Mouse (Mus musculus): Measurements from ENCODE around the gene Cad. TPM values are rescaled to one million over a fixed set of nuclear protein-coding genes. Genes with fewer than 3 reads are reported as not detected.

Cad gene
- 10 to 100 TPM; 51.5 to 66.7 TPM for total RNA-seq (2023)

DNA sequence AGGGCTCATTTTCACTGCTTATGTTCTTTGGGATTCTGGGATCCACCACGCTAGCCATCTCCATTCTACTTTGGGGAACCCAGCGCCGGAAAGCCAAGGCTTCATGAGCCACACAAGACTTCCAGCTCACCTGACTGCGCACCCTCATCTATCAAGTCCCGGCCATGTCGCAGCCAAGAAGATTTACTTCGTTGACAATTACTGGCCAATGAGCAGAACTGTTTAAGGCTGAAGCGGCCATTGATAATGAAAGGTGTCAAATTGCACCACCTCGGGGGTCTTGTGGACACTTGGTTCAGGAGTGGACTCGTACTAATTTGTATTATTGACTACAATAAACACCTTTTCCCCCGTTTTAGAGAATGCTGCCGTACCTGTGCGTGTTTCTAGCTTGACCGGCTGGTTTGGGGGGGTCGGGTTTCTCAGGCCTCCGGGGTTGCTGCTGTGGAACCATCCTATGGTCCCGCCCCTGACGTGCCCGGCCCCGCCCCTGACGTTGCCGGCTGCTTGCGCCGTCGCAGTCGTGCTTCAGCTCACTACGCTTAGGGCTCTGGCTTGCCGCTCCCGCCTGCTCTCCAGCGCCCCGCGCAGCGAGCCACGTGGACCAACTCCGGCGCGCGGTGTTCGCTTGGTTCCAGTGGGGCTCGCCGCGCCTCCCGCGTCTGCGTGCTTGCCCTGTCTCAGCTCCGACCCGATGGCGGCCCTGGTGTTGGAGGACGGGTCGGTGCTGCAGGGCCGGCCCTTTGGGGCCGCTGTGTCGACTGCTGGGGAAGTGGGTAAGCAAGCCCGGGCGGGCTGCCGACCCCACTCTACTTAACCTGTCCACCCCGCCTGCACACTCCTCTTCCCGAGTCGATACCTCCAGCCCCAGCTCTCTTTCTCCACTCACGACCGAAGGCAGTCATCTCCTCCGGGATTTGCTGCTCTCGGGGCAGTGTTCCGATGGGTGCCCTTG is at the start of gene Cad:
Gene Cad, plus strand, starts transcription at position 520 of the 955 bp plus-strand sequence.

DNA sequence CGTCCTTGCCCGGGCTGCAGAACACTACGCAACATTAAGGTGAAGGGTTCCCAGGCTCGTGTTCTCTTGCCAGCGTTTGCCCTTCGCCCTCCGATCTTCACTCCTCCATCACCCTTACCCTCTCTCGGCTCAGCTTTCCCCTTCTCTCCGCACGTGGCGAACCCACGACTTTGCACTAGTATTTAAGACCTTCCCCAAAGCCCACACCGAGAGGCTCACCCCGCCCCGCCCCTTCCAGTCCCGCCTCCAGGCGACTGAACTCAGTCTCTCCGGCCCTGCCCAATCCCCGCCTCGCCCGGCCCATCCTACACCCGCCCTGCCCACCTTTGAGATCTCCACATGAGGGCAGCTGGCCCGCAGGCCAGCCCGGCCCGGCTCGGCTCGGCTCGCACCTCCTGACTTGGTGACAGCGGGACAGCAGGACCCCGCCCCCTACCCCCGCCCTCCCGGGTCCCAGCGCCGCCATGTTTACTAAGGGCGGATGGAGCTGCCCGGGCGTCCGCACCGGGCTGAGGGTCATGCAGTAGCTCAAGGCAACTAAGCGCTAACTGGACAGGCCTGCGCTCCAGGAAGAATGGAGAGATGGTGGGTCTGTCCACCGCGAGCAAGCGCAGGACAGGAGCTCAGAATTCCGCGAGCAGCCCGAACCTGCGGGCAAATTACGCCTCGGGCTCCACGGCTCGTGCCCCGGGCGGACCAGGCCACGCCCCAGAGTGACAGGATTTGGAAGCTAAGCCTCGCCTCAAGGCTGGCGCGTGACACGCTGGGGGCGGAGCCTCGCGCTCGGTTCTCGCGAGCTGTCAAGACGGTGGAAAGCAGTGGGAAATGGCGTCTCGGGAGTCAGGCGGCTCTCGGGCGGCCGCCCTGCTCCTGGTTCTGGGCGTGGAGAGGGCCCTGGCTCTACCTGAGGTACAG is 6.5 kb upstream of the Cad start, which contains the start of gene Atraid:
Gene Atraid, plus strand, starts transcription at position 465 of the 915 bp plus-strand sequence.

DNA sequence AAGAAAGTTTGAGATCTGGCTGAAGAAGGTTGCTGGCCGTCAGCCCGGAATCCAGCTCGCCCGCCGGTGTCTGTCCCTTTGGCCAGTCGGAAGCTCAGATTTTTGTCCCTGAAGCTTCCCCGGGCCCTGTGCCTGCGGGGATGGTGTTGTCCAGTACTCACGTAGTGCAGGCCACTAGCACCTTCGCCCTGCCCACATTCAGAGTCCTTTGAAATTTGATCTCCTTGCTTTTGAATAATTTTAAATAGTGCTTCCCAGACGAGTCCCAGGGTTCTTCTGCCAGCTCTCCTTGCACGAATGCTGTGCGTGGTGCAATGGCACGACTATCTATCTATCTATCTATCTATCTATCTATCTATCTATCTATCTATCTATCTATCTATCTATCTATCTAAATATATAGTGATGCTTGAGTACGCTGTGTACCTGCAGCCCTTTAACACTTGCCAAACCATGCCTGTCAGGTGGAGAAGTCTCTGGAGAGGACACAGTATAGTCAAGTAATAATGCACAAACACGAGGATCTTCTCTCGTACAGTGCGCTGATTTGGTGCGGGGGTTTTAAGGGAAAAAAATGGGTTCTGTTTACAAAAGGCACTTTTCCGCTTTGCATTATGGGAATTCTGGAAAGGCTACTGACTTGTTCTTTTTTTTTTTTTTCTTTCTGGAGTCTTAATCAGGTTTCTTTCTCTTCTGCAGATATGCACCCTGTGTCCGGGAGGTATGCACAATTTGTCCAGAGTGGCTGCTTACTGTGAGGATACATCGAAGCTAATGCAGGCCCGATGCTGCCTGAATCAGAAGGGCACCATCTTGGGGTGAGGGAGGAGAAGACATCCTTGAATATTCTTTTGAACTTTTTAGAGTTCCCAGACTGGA is 5.6 kb upstream of the Cad start, which contains the start of gene Slc5a6:
Gene Slc5a6, minus strand, starts transcription at position 162 of the 879 bp plus-strand sequence.

DNA sequence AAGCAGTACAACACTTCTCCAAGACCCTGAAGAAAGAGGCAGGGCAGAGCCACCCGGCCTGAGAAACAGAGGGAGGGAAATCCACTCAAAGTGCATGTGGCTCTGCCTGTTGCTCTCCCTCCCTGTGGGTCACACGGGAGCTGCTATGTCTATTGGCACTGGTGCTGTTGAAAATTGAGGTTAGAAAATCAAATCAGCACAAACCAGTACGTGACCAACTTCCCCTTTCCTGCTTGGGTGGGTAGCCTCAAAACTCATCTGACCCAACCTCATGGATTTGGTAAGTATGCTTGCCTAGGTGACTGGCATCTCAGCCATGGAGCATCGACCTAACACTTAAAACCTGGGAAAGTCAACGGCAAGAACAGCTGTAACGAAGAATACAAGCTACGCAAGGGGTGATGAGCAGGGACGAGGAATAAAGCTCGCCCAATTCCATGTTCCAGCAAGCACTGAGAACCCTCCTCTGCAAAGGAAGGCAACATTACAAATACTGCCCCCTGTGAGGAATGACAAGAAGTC is 51.3 kb downstream of the Cad start, which contains the start of gene Dnajc5g:
Gene Dnajc5g, plus strand, starts transcription at position 472 of the 522 bp plus-strand sequence.

DNA sequence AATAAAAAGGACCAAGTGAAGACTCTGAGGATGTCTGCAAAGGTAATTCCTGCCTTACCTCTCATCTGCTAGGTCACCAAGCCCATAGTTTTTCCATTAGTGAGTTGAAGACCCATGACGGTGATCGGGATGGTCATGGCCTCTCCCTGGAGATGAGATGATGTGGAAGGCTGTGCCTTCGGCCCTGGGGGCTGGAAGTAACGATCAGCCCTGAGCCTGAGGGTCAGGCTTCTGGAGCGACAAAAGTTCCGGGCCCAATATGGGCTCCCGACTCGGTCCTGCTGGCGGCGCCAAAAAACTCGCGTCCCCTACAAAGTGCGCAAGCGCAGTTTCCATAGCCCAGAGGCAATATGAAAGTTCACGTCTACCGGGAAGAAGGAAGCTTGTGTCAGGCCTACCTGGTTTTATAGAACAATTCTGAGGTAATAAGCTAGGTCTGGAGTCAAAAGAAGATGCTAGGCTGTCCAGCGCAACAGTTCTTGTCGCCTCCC is 53.5 kb downstream of the Cad start, which contains the start of gene Slc30a3:
Gene Slc30a3, minus strand, starts transcription at position 238 of the 491 bp plus-strand sequence.

DNA sequence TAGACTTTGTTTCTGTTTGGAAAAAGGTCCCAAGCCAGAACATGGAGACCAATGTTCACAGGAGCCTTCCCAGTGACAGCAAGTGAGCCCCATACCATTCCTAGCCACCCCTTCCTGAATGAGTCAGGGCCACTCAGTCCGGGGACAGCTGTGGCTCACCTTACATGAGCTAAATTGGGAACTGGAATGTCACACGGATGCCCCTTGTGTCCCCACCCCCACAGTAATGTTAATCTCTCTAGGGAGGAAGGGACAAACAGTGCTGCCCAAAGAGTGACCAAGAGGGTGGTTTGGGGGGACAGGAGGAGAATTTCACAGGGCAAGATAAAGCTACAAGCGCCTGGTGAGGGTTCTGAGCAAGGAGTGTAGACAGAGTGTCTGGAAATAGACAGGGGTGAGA is 61.8 kb downstream of the Cad start, which contains the start of gene Trim54:
Gene Trim54, plus strand, starts transcription at position 359 of the 400 bp plus-strand sequence.

Other genes starting within 250 kb of the Cad start
- 10 to 100 TPM in 1 of 2 experiments, 1 to 10 TPM in 1; 9.7 to 11.1 TPM for gene Mapre3, start 240.1 kb upstream of the Cad start, total RNA-seq (2023)
- gene Tmem214, start 186.8 kb upstream of the Cad start, total RNA-seq (2023), result 10 to 100 TPM; 55.5 to 55.8 TPM
- gene Agbl5, start 166.1 kb upstream of the Cad start, total RNA-seq (2023), result 10 to 100 TPM; 24.7 to 24.9 TPM
- gene Ost4, start 147.0 kb upstream of the Cad start, total RNA-seq (2023), result 100 to 1,000 TPM; 180 to 190 TPM
- gene Emilin1, start 141.4 kb upstream of the Cad start, total RNA-seq (2023), result under 1 TPM; 0.73 to 0.98 TPM
- 10 to 100 TPM; 15.4 to 18.0 TPM for gene Khk, start 133.3 kb upstream of the Cad start, total RNA-seq (2023)
- gene Cgref1, start 109.2 kb upstream of the Cad start, total RNA-seq (2023), result not detected
- gene Preb, start 94.4 kb upstream of the Cad start, total RNA-seq (2023), result 100 to 1,000 TPM; 166 to 187 TPM
- not detected for gene Tcf23, start 86.1 kb upstream of the Cad start, total RNA-seq (2023)
- 10 to 100 TPM; 25.9 to 48.3 TPM for gene Atraid, start 6.5 kb upstream of the Cad start, total RNA-seq (2023)
- gene Slc5a6, start 5.9 kb upstream of the Cad start, total RNA-seq (2023), result 10 to 100 TPM; 12.3 to 12.4 TPM
- gene Dnajc5g, start 51.5 kb downstream of the Cad start, total RNA-seq (2023), result not detected
- under 1 TPM in 1 of 2 experiments, not detected in 1; 0.55 TPM for gene Slc30a3, start 53.5 kb downstream of the Cad start, total RNA-seq (2023)
- gene Trim54, start 61.9 kb downstream of the Cad start, total RNA-seq (2023), result not detected
- gene Ucn, start 84.0 kb downstream of the Cad start, total RNA-seq (2023), result not detected
- gene Mpv17, start 99.5 kb downstream of the Cad start, total RNA-seq (2023), result 10 to 100 TPM; 24.0 to 27.0 TPM
- gene Gm29609, start 125.1 kb downstream of the Cad start, total RNA-seq (2023), result 1 to 10 TPM; 5.5 to 8.1 TPM
- 100 to 1,000 TPM; 206 to 216 TPM for gene Gtf3c2, start 125.4 kb downstream of the Cad start, total RNA-seq (2023)
- gene Snx17, start 138.4 kb downstream of the Cad start, total RNA-seq (2023), result 10 to 100 TPM; 87.5 to 89.2 TPM
- gene Eif2b4, start 138.7 kb downstream of the Cad start, total RNA-seq (2023), result 10 to 100 TPM; 39.8 to 43.5 TPM
- gene Zfp513, start 147.5 kb downstream of the Cad start, total RNA-seq (2023), result 10 to 100 TPM; 64.4 to 65.3 TPM
- gene Ppm1g, start 165.9 kb downstream of the Cad start, total RNA-seq (2023), result 100 to 1,000 TPM; 127 to 149 TPM
- gene Nrbp1, start 186.1 kb downstream of the Cad start, total RNA-seq (2023), result 100 to 1,000 TPM; 280 to 339 TPM
- gene Gm9970, start 186.5 kb downstream of the Cad start, total RNA-seq (2023), result 1 to 10 TPM; 1.5 to 2.7 TPM
- 10 to 100 TPM; 19.0 to 25.7 TPM for gene Krtcap3, start 196.9 kb downstream of the Cad start, total RNA-seq (2023)
- gene Ift172, start 236.3 kb downstream of the Cad start, total RNA-seq (2023), result 10 to 100 TPM; 45.7 to 49.5 TPM
- 1 to 10 TPM; 1.3 to 1.4 TPM for gene Fndc4, start 241.3 kb downstream of the Cad start, total RNA-seq (2023)
- gene Gckr, start 242.7 kb downstream of the Cad start, total RNA-seq (2023), result not detected

Data from B cell, adult 67 days (primary cell).